Mouse (Mus musculus): Measurements from ENCODE around the gene Mrpl11. TPM values are rescaled to one million over a fixed set of nuclear protein-coding genes. Genes with fewer than 3 reads are reported as not detected.
A peak's percentile ranks its signal among the peaks of the same experiment; 100 is the strongest.

The Mrpl11 gene
- total RNA-seq, 1 experiment: 102 TPM

DNA sequence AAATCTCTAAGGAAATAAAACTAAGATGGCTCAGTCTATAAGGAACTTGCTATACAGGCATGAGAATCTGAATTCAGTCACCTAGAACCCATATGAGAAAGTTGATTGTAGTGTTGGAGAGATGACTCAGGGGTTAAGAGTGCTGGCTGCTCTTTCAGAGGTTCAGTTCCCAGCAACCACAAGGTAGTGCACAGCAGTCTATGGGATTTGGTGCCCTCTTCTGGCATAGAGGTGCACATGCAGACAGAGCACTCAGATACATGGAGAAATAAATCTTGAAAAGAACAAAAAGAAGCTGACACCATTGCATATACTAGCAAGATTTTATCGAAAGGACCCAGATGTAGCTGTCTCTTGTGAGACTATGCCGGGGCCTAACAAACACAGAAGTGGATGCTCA lies 6.3 kb downstream of the Mrpl11 start:
- TF ChIP-seq CHD2 (IDR thresholded peaks at IDR 0.05; ENCODE audit: low read depth, low read length) (no peak), MAFK (IDR thresholded peaks at IDR 0.05; ENCODE audit: insufficient read depth, low read depth, low read length) (peak; percentile 42; the same call in 1 of the 2 replicates), ZC3H11A (IDR thresholded peaks at IDR 0.05; ENCODE audit: borderline replicate concordance, low read depth, low read length) (peak; percentile 79)
- Histone ChIP-seq H3K9ac (ENCODE audit: insufficient read depth, low read depth, low read length, poor library complexity, severe bottlenecking) (no peak overlapping the region; the same call in 1 of the 2 replicates), H3K4me3 (ENCODE audit: insufficient read depth in 1 of 2, low read depth in 1 of 2, low read length in 2 of 2, poor library complexity in 1 of 2, severe bottlenecking in 1 of 2) (no peak overlapping the region), H3K36me3 (ENCODE audit: control insufficient read depth, insufficient read depth, low read length, poor library complexity, severe bottlenecking) (peaks cover 15% of the 10 kb centered on the region), H3K9me3 (ENCODE audit: control insufficient read depth, insufficient read depth, low read depth, low read length) (no peaks in the 10 kb centered on the region), H3K4me1 (ENCODE audit: control insufficient read depth in 2 of 2, insufficient read depth in 2 of 2, low read length in 2 of 2, poor library complexity in 1 of 2) (no peaks in the 10 kb centered on the region), H3K27ac (ENCODE audit: insufficient read depth, low read depth, low read length, poor library complexity, severe bottlenecking) (no peak overlapping the region)
- in situ Hi-C loops (cut with MboI; ENCODE audit: low sequenced_read_pairs in 2 of 2, unreplicated experiment in 2 of 2): loop anchor here in 1 of 2 experiments (25.0 kb wide), 1 partner anchor 331 kb away; the partner anchor contains the start of gene Rce1
- DNase-seq (ENCODE audit: low read depth, low spot score): no peak

DNA sequence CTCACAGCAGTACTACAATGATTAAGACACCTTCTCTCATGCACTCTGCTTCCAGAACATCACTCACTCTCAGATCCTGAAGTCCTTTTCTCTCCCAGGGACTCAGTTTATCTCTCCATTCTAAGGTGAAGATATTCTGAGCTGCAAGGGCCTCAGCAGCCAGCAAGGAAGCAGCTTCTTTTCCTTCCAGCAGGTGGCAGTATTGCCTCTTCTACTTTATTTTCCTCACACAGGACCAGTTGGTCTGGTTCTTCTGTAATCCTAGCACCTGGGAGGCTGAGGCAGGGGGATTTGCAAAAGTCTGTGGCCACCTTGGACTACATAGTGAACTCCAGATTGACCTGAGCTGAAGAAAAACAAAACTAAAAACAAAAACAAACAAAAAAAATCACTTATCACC lies 19.8 kb downstream of the Mrpl11 start:
- Histone ChIP-seq H3K36me3 (ENCODE audit: control insufficient read depth, insufficient read depth, low read length, poor library complexity, severe bottlenecking) (no peaks in the 10 kb centered on the region), H3K9ac (ENCODE audit: insufficient read depth, low read depth, low read length, poor library complexity, severe bottlenecking) (no peak overlapping the region), H3K9me3 (ENCODE audit: control insufficient read depth, insufficient read depth, low read depth, low read length) (no peaks in the 10 kb centered on the region), H3K4me1 (ENCODE audit: control insufficient read depth in 2 of 2, insufficient read depth in 2 of 2, low read length in 2 of 2, poor library complexity in 1 of 2) (peaks cover 0 to 3% of the 10 kb centered on the region in 2 experiments; a peak in 2 of 4 replicates), H3K27ac (ENCODE audit: insufficient read depth, low read depth, low read length, poor library complexity, severe bottlenecking) (no peak overlapping the region), H3K4me3 (ENCODE audit: insufficient read depth in 1 of 2, low read depth in 1 of 2, low read length in 2 of 2, poor library complexity in 1 of 2, severe bottlenecking in 1 of 2) (no peak overlapping the region)
- in situ Hi-C loops (cut with MboI; ENCODE audit: low sequenced_read_pairs in 2 of 2, unreplicated experiment in 2 of 2): loop anchor here in 1 of 2 experiments (25.0 kb wide), 1 partner anchor 344 kb away; the partner anchor contains the start of gene Rce1
- peak; percentile 66 for DNase-seq (ENCODE audit: low read depth, low spot score)
- TF ChIP-seq CHD2 (IDR thresholded peaks at IDR 0.05; ENCODE audit: low read depth, low read length) (no peak), HCFC1 (IDR thresholded peaks at IDR 0.05; ENCODE audit: borderline replicate concordance, insufficient read depth, low read length) (no peak), ZC3H11A (IDR thresholded peaks at IDR 0.05; ENCODE audit: borderline replicate concordance, low read depth, low read length) (peak; percentile 82), MAFK (IDR thresholded peaks at IDR 0.05; ENCODE audit: insufficient read depth, low read depth, low read length) (no peak), ZNF384 (IDR thresholded peaks at IDR 0.05; ENCODE audit: low read depth, low read length) (no peak)

DNA sequence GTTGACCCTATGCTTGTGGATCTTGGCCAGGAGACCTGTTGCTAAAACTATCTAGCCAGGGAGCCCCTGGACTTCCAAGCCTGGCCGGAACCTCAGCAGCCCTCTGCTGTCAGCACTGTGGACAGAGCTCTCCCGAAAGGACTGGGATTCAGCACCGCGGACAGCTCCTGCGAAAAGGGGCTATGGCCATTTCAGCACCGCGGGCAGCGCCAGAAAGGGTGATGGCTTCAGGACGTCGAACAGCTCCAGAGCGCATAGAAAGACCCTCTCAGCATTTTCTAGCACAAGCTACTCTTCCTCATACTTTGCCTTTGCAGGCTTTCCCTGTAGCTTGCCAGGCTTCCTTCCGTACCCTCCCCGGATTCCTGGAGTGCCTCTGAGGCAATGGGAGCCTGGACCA lies 27.1 kb downstream of the Mrpl11 start:
- Histone ChIP-seq H3K9ac (ENCODE audit: insufficient read depth, low read depth, low read length, poor library complexity, severe bottlenecking) (no peak overlapping the region), H3K9me3 (ENCODE audit: control insufficient read depth, insufficient read depth, low read depth, low read length) (no peaks in the 10 kb centered on the region), H3K4me3 (ENCODE audit: insufficient read depth in 1 of 2, low read depth in 1 of 2, low read length in 2 of 2, poor library complexity in 1 of 2, severe bottlenecking in 1 of 2) (no peak overlapping the region), H3K27ac (ENCODE audit: insufficient read depth, low read depth, low read length, poor library complexity, severe bottlenecking) (no peak overlapping the region), H3K4me1 (ENCODE audit: control insufficient read depth in 2 of 2, insufficient read depth in 2 of 2, low read length in 2 of 2, poor library complexity in 1 of 2) (peaks cover 0 to 4% of the 10 kb centered on the region in 2 experiments; a peak in 1 of 4 replicates), H3K36me3 (ENCODE audit: control insufficient read depth, insufficient read depth, low read length, poor library complexity, severe bottlenecking) (no peaks in the 10 kb centered on the region)
- peak; percentile 85 for DNase-seq (ENCODE audit: low read depth, low spot score)
- TF ChIP-seq ZC3H11A (IDR thresholded peaks at IDR 0.05; ENCODE audit: borderline replicate concordance, low read depth, low read length) (no peak), CHD2 (IDR thresholded peaks at IDR 0.05; ENCODE audit: low read depth, low read length) (no peak), HCFC1 (IDR thresholded peaks at IDR 0.05; ENCODE audit: borderline replicate concordance, insufficient read depth, low read length) (no peak), ZNF384 (IDR thresholded peaks at IDR 0.05; ENCODE audit: low read depth, low read length) (0 out of 2 replicates have a peak, but pooled peaks have one; percentile 8), MAFK (IDR thresholded peaks at IDR 0.05; ENCODE audit: insufficient read depth, low read depth, low read length) (peak; percentile 92)
- in situ Hi-C loops (cut with MboI; ENCODE audit: low sequenced_read_pairs in 2 of 2, unreplicated experiment in 2 of 2): loop anchor here in 1 of 2 experiments (25.0 kb wide), 1 partner anchor 352 kb away; the partner anchor contains the start of gene Rce1

DNA sequence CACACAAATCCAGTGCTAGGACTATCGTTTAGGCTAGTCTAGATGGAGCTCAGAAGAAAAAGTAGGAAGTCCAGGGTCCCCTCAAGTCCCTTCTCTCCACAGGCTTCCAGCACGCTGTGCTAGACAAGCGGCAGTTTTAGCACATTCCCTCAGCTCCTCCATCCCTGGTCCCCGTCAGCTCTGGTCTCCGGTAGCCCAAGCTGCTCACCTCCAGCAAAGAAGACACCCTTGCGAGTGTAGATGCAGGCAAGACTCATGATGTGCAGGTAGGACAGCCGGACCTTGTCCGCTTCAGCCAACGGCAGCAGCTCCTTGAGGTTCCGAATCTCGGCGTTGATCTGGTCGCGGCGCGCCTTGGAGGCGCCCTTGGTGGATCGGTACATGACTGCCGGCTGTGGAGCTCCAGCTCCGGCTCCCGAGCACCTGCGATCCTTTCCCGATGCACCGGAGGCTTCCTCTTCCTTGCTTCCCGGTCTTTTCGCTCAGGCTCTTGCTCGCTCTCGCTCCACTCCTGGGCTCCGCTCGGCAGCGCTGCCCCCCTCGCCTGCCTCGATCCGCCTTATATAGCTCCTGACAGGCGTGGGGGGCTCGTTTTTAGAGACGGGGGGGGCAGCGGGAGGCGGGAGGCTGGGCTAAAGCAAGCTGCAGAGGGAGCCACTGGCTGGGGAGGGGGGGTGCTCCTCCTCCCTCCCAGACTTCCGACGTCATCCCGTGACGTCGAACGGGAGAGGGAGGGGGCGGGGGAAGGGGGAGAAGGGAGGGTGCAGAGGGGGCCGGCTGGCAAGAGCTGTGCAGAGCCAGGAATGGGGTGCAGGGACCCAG lies 27.7 kb downstream of the Mrpl11 start:
- no peak overlapping the region for H3K27ac ChIP-seq (ENCODE audit: insufficient read depth, low read depth, low read length, poor library complexity, severe bottlenecking)
- H3K9me3 ChIP-seq (ENCODE audit: control insufficient read depth, insufficient read depth, low read depth, low read length): no peaks in the 10 kb centered on the region
- no peak overlapping the region for H3K9ac ChIP-seq (ENCODE audit: insufficient read depth, low read depth, low read length, poor library complexity, severe bottlenecking)
- TF ChIP-seq HCFC1 (IDR thresholded peaks at IDR 0.05; ENCODE audit: borderline replicate concordance, insufficient read depth, low read length) (no peak), MAFK (IDR thresholded peaks at IDR 0.05; ENCODE audit: insufficient read depth, low read depth, low read length) (no peak), ZNF384 (IDR thresholded peaks at IDR 0.05; ENCODE audit: low read depth, low read length) (no peak), ZC3H11A (IDR thresholded peaks at IDR 0.05; ENCODE audit: borderline replicate concordance, low read depth, low read length) (no peak), CHD2 (IDR thresholded peaks at IDR 0.05; ENCODE audit: low read depth, low read length) (no peak)
- peak overlapping the region in 1 of 2 experiments; percentile 48; a peak in 2 of 4 replicates for H3K4me3 ChIP-seq (ENCODE audit: insufficient read depth in 1 of 2, low read depth in 1 of 2, low read length in 2 of 2, poor library complexity in 1 of 2, severe bottlenecking in 1 of 2)
- no peaks in the 10 kb centered on the region for H3K36me3 ChIP-seq (ENCODE audit: control insufficient read depth, insufficient read depth, low read length, poor library complexity, severe bottlenecking)
- peaks cover 0 to 4% of the 10 kb centered on the region in 2 experiments; a peak in 1 of 4 replicates for H3K4me1 ChIP-seq (ENCODE audit: control insufficient read depth in 2 of 2, insufficient read depth in 2 of 2, low read length in 2 of 2, poor library complexity in 1 of 2)
- no peak for DNase-seq (ENCODE audit: low read depth, low spot score)
- in situ Hi-C loops (cut with MboI; ENCODE audit: low sequenced_read_pairs in 2 of 2, unreplicated experiment in 2 of 2): loop anchor here in 1 of 2 experiments (25.0 kb wide), 1 partner anchor 352 kb away; the partner anchor contains the start of gene Rce1
